Mouse (Mus musculus) CH12.LX (cell line): ENCODE measurements around the gene Lman2. TPM values are rescaled to one million over a fixed set of nuclear protein-coding genes. Genes with fewer than 3 reads are reported as not detected.
A peak's percentile ranks its signal among the peaks of the same experiment; 100 is the strongest.

ENCODE experiments used
- DNase-seq: peaks from one replicate; pipeline ENCODE4 v3.0.0-alpha.2; 2013; ENCODE audit errors: extremely low read depth
- H3K27ac ChIP-seq: 2 replicates; pipeline ENCODE4 v1.5.1; 2012; ENCODE audit warnings: low read depth, mild to moderate bottlenecking, control low read depth, moderate library complexity; ENCODE audit not compliant: insufficient read depth
- H3K27me3 ChIP-seq: replicated peaks from 2 replicates; pipeline ENCODE3; 2012; ENCODE audit warnings: inconsistent platforms
- H3K36me3 ChIP-seq, 2 experiments: replicated peaks in 1 of 2; 2 replicates each; pipeline versions ENCODE3 to v1.6.1; 2012; ENCODE audit warnings: inconsistent platforms in 1 of 2, low read length in 1 of 2, mild to moderate bottlenecking in 1 of 2, mixed read lengths in 1 of 2, moderate library complexity in 1 of 2; ENCODE audit not compliant: control insufficient read depth in 1 of 2, insufficient read depth in 1 of 2
- H3K4me1 ChIP-seq, 2 experiments: 2 replicates each; pipeline ENCODE4 v1.6.1; 2012; ENCODE audit warnings: inconsistent platforms in 1 of 2, moderate library complexity in 1 of 2; ENCODE audit not compliant: insufficient read depth in 2 of 2, control insufficient read depth in 1 of 2
- H3K4me2 ChIP-seq: 2 replicates; pipeline ENCODE4 v1.6.1; 2012; ENCODE audit warnings: low read depth, mild to moderate bottlenecking, control low read depth; ENCODE audit not compliant: poor library complexity, insufficient read depth, severe bottlenecking
- H3K4me3 ChIP-seq, 3 experiments: fragments of 150-350 bp in 1 of 3; sonication (generic) in 1 of 3; replicated peaks in 1 of 3; 2 replicates each; pipeline versions ENCODE3 to v1.5.1; 2011 to 2012; ENCODE audit warnings: low read depth in 2 of 3, low read length in 2 of 3, mild to moderate bottlenecking in 2 of 3, moderate library complexity in 2 of 3, control low read depth in 1 of 3, improper control_type of control experiment in 1 of 3, inconsistent platforms in 1 of 3, mixed read lengths in 1 of 3; ENCODE audit not compliant: poor library complexity in 1 of 3
- H3K79me2 ChIP-seq: replicated peaks from 2 replicates; pipeline ENCODE4 v1.6.1; 2012; ENCODE audit warnings: mild to moderate bottlenecking, moderate library complexity; ENCODE audit not compliant: control insufficient read depth, poor library complexity, insufficient read depth, severe bottlenecking; ENCODE audit errors: extremely low read depth
- H3K9ac ChIP-seq: 2 replicates; pipeline ENCODE4 v1.6.1; 2012; ENCODE audit warnings: low read depth, mild to moderate bottlenecking, control low read depth, moderate library complexity; ENCODE audit not compliant: insufficient read depth
- H3K9me3 ChIP-seq: replicated peaks from 2 replicates; pipeline ENCODE3; 2012; ENCODE audit warnings: low read length, inconsistent platforms, mixed read lengths
- BHLHE40 ChIP-seq: IDR thresholded peaks from 2 replicates; pipeline ENCODE4 v1.6.1; 2011; ENCODE audit warnings: mild to moderate bottlenecking, low read depth, low read length, improper control_type of control experiment
- CHD1 ChIP-seq: IDR thresholded peaks from 2 replicates; pipeline ENCODE4 v1.6.1; 2012; ENCODE audit warnings: low read depth, low read length, improper control_type of control experiment, inconsistent platforms
- CHD2 ChIP-seq: IDR thresholded peaks from 2 replicates; pipeline ENCODE4 v1.6.1; 2011; ENCODE audit warnings: low read length, improper control_type of control experiment
- CTCF ChIP-seq, 2 experiments: IDR thresholded peaks in 1 of 2; conservative IDR thresholded peaks in 1 of 2; 2 replicates each; pipeline ENCODE4 v1.5.1; 2011 to 2012; ENCODE audit warnings: low read depth in 2 of 2, low read length in 2 of 2, improper control_type of control experiment in 1 of 2, inconsistent platforms in 1 of 2, mild to moderate bottlenecking in 1 of 2, moderate library complexity in 1 of 2
- E2F4 ChIP-seq: IDR thresholded peaks from 2 replicates; pipeline ENCODE4 v1.6.1; 2011; ENCODE audit warnings: low read depth, low read length, improper control_type of control experiment; ENCODE audit not compliant: insufficient replicate concordance
- ELF1 ChIP-seq: IDR thresholded peaks from 2 replicates; pipeline ENCODE4 v1.6.1; 2014; ENCODE audit warnings: low read depth, mild to moderate bottlenecking, inconsistent platforms, low read length, improper control_type of control experiment
- EP300 ChIP-seq: IDR thresholded peaks from 2 replicates; pipeline ENCODE4 v1.6.1; 2011; ENCODE audit warnings: low read length, improper control_type of control experiment
- ETS1 ChIP-seq: conservative IDR thresholded peaks from 2 replicates; pipeline ENCODE4 v1.6.1; 2012; ENCODE audit warnings: low read depth, mild to moderate bottlenecking, inconsistent platforms, low read length, improper control_type of control experiment, moderate library complexity
- GABPA ChIP-seq: IDR thresholded peaks from 2 replicates; pipeline ENCODE4 v1.6.1; 2012; ENCODE audit warnings: low read depth, low read length, improper control_type of control experiment, inconsistent platforms; ENCODE audit not compliant: insufficient replicate concordance
- HCFC1 ChIP-seq: IDR thresholded peaks from 2 replicates; pipeline ENCODE4 v1.6.1; 2012; ENCODE audit warnings: low read depth, mild to moderate bottlenecking, inconsistent platforms, low read length, improper control_type of control experiment
- IRF4 ChIP-seq: IDR thresholded peaks from 2 replicates; pipeline ENCODE4 v1.6.1; 2014; ENCODE audit warnings: low read depth, mild to moderate bottlenecking, inconsistent platforms, low read length, improper control_type of control experiment
- JUN ChIP-seq: IDR thresholded peaks from 2 replicates; pipeline ENCODE4 v1.6.1; 2011; ENCODE audit warnings: low read depth, mild to moderate bottlenecking, low read length, improper control_type of control experiment, moderate library complexity; ENCODE audit not compliant: insufficient read depth
- JUND ChIP-seq: conservative IDR thresholded peaks from 2 replicates; pipeline ENCODE4 v1.6.1; 2011; ENCODE audit warnings: low read depth, low read length, improper control_type of control experiment
- KAT2A ChIP-seq: IDR thresholded peaks from 2 replicates; pipeline ENCODE4 v1.6.1; 2012; ENCODE audit warnings: low read length, improper control_type of control experiment, inconsistent platforms; ENCODE audit not compliant: insufficient replicate concordance
- MAFK ChIP-seq: IDR thresholded peaks from 2 replicates; pipeline ENCODE4 v1.6.1; 2011; ENCODE audit warnings: low read length, improper control_type of control experiment; ENCODE audit not compliant: insufficient replicate concordance
- MAX ChIP-seq: IDR thresholded peaks from 2 replicates; pipeline ENCODE4 v1.6.1; 2011; ENCODE audit warnings: low read length, improper control_type of control experiment
- MAZ ChIP-seq: IDR thresholded peaks from 2 replicates; pipeline ENCODE4 v1.6.1; 2012; ENCODE audit warnings: low read depth, mild to moderate bottlenecking, inconsistent platforms, low read length, improper control_type of control experiment, moderate library complexity
- MEF2A ChIP-seq: IDR thresholded peaks from 2 replicates; pipeline ENCODE4 v1.6.1; 2014; ENCODE audit warnings: low read depth, mild to moderate bottlenecking, inconsistent platforms, low read length, improper control_type of control experiment, borderline replicate concordance
- MXI1 ChIP-seq: IDR thresholded peaks from 2 replicates; pipeline ENCODE4 v1.6.1; 2011; ENCODE audit warnings: mild to moderate bottlenecking, low read depth, low read length, improper control_type of control experiment
- MYC ChIP-seq: IDR thresholded peaks from 2 replicates; pipeline ENCODE4 v1.6.1; 2011; ENCODE audit warnings: low read depth, mild to moderate bottlenecking, improper control_type of control experiment, low read length
- NELFE ChIP-seq: IDR thresholded peaks from 2 replicates; pipeline ENCODE4 v1.6.1; 2011; ENCODE audit warnings: low read depth, low read length, improper control_type of control experiment
- NRF1 ChIP-seq: IDR thresholded peaks from 2 replicates; pipeline ENCODE4 v1.6.1; 2014; ENCODE audit warnings: low read depth, mild to moderate bottlenecking, inconsistent platforms, low read length, improper control_type of control experiment, moderate library complexity
- PAX5 ChIP-seq: IDR thresholded peaks from 2 replicates; pipeline ENCODE4 v1.6.1; 2012; ENCODE audit warnings: low read length, inconsistent platforms, mixed read lengths
- POLR2A ChIP-seq: IDR thresholded peaks from 2 replicates; pipeline ENCODE4 v1.6.1; 2011; ENCODE audit warnings: low read depth, mild to moderate bottlenecking, improper control_type of control experiment, low read length
- POLR2AphosphoS2 ChIP-seq: IDR thresholded peaks from 2 replicates; pipeline ENCODE4 v1.6.1; 2011; ENCODE audit warnings: low read depth, low read length, improper control_type of control experiment
- RAD21 ChIP-seq: IDR thresholded peaks from 2 replicates; pipeline ENCODE4 v1.6.1; 2011; ENCODE audit warnings: low read depth, mild to moderate bottlenecking, low read length, improper control_type of control experiment, moderate library complexity
- RCOR1 ChIP-seq: conservative IDR thresholded peaks from 2 replicates; pipeline ENCODE4 v1.6.1; 2012; ENCODE audit warnings: low read depth, mild to moderate bottlenecking, inconsistent platforms, low read length, improper control_type of control experiment
- SIN3A ChIP-seq: IDR thresholded peaks from 2 replicates; pipeline ENCODE4 v1.6.1; 2012; ENCODE audit warnings: low read length, improper control_type of control experiment, inconsistent platforms
- SMC3 ChIP-seq: IDR thresholded peaks from 2 replicates; pipeline ENCODE4 v1.6.1; 2011; ENCODE audit warnings: low read depth, low read length, improper control_type of control experiment
- TBP ChIP-seq: conservative IDR thresholded peaks from 2 replicates; pipeline ENCODE4 v1.6.1; 2011; ENCODE audit warnings: low read depth, low read length, improper control_type of control experiment
- TCF12 ChIP-seq: IDR thresholded peaks from 2 replicates; pipeline ENCODE4 v1.6.1; 2014; ENCODE audit warnings: low read depth, mild to moderate bottlenecking, inconsistent platforms, low read length, improper control_type of control experiment
- UBTF ChIP-seq: IDR thresholded peaks from 2 replicates; pipeline ENCODE4 v1.6.1; 2012; ENCODE audit warnings: low read depth, mild to moderate bottlenecking, inconsistent platforms, low read length, improper control_type of control experiment, moderate library complexity
- USF1 ChIP-seq: IDR thresholded peaks from 2 replicates; pipeline ENCODE4 v1.6.1; 2014; ENCODE audit warnings: low read depth, mild to moderate bottlenecking, inconsistent platforms, low read length, improper control_type of control experiment
- USF2 ChIP-seq: conservative IDR thresholded peaks from 2 replicates; pipeline ENCODE4 v1.6.1; 2011; ENCODE audit warnings: low read depth, low read length, improper control_type of control experiment
- ZC3H11A ChIP-seq: IDR thresholded peaks from 2 replicates; pipeline ENCODE4 v1.6.1; 2012; ENCODE audit warnings: low read depth, mild to moderate bottlenecking, inconsistent platforms, low read length, improper control_type of control experiment
- ZKSCAN1 ChIP-seq: IDR thresholded peaks from 2 replicates; pipeline ENCODE4 v1.6.1; 2012; ENCODE audit warnings: low read depth, inconsistent platforms, low read length, improper control_type of control experiment, borderline replicate concordance
- ZMIZ1 ChIP-seq: IDR thresholded peaks from 2 replicates; pipeline ENCODE4 v1.6.1; 2012; ENCODE audit warnings: low read depth, mild to moderate bottlenecking, inconsistent platforms, low read length, improper control_type of control experiment
- ZNF384 ChIP-seq: IDR thresholded peaks from 2 replicates; pipeline ENCODE4 v1.6.1; 2012; ENCODE audit warnings: low read depth, low read length, improper control_type of control experiment, inconsistent platforms
- dilution Hi-C: fragments of 300-500 bp; cut with MboI; formaldehyde crosslinking; loops from 2 replicates; pipeline ENCODE4 v1.14.3; 2020; ENCODE audit warnings: low sequenced_read_pairs; ENCODE audit not compliant: extremely low pct_unique_long_range_greater_than_20kb, extremely low pct_ligation_motif_present
- in situ Hi-C: fragments of 300-500 bp; cut with MboI; formaldehyde crosslinking; loops from 3 replicates; pipeline ENCODE4 v1.14.3; 2019; ENCODE audit warnings: low sequenced_read_pairs, low pct_ligation_motif_present, low pct_unique_long_range_greater_than_20kb, mixed read lengths
- polyA plus RNA-seq: library from polyadenylated mRNA; unstranded; fragments of >175 nt; gene quantifications from 2 replicates; pipeline ENCODE4 v1.2.1, GENCODE M21; 2012; ENCODE audit warnings: low read depth; ENCODE audit not compliant: insufficient read length
- total RNA-seq, 2 experiments: library from RNA; depleted of rRNA; stranded (reverse); fragments of 300-350 nt in 1 of 2; fragments of >200 nt in 1 of 2; gene quantifications; 2 replicates each; pipeline ENCODE4 v1.2.3; 2012 to 2014

The Lman2 gene
- 126 and 150 TPM in 2 replicates for total RNA-seq (2012; rRNA removed)
- 87.9 and 94.6 TPM in 2 replicates for total RNA-seq (2014; rRNA removed)
- polyA plus RNA-seq, result 169 and 174 TPM in 2 replicates

DNA sequence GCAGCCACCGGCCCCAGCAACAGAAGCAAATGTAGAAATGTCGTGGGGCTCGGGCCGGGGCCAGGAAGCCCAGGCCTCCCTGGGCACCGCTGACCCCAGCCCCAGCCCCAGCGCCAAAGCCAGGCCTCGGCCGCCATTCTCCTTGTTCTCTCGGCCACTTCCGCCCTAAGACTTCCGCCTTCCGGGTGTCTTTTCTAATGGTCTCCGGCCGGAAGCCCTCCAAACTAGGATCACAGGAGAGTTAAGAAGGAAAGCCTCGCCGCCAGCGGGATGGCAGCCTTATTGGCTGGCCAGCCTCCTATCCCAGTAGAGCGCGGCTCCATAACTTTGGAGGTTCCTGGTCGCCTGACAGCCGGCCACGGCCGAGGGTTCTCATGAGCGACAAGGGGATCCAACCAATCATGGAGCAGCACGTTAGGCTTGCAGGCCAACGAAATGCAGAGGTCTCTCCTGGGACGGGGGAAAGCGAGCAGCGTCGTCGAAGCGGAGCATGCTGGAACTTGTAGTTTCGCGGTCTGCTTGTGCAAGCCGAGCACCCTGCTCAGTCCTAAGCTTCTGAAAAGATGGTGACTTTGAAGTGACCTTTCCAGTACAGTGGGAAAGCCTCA is at the start of gene Lman2:
Gene Lman2, minus strand, starts transcription at position 331 of the 608 bp plus-strand sequence.
- peak; percentile 98 for DNase-seq
- H3K4me2 ChIP-seq, result peak within 1 kb of the TSS; percentile 84
- peaks cover 22 to 36% of the 10 kb centered on the region in 2 experiments for H3K36me3 ChIP-seq
- TF ChIP-seq TCF12 (peak; percentile 73), UBTF (no peak), E2F4 (no peak), MAZ (no peak), EP300 (no peak), MXI1 (peak; percentile 30; the same call in 1 of the 2 replicates), POLR2AphosphoS2 (no peak), IRF4 (no peak; the same call in 1 of the 2 replicates), ZC3H11A (no peak), KAT2A (peak; percentile 92; the same call in 1 of the 2 replicates), JUND (no peak), ZNF384 (no peak), ZMIZ1 (0 out of 2 replicates have a peak, but pooled peaks have one; percentile 57), BHLHE40 (peak; percentile 46; the same call in 1 of the 2 replicates), TBP (no peak), MYC (peak; percentile 9; the same call in 1 of the 2 replicates), RAD21 (no peak), NELFE (peak; percentile 81), CTCF (conservative IDR thresholded peaks at IDR 0.05 in 1 of 2, IDR thresholded peaks at IDR 0.05 in 1 of 2; ENCODE audit: low read depth in 2 of 2, low read length in 2 of 2) (no peak), MEF2A (no peak), MAX (0 out of 2 replicates have a peak, but pooled peaks have one; percentile 19), ZKSCAN1 (no peak), PAX5 (no peak), MAFK (no peak), GABPA (peak; percentile 28; the same call in 1 of the 2 replicates), SIN3A (peak; percentile 87; the same call in 1 of the 2 replicates), USF2 (no peak), JUN (no peak), RCOR1 (no peak), ETS1 (no peak), POLR2A (peak; percentile 81), ELF1 (peak; percentile 98), CHD1 (no peak), NRF1 (peak; percentile 30; the same call in 1 of the 2 replicates), CHD2 (peak; percentile 85), SMC3 (no peak), HCFC1 (peak; percentile 91), USF1 (no peak)
- H3K27me3 ChIP-seq, result no peaks in the 10 kb centered on the region
- dilution Hi-C loops (no loop called here), in situ Hi-C loops (no loop called here)
- peaks cover 48% of the 10 kb centered on the region for H3K79me2 ChIP-seq
- H3K9me3 ChIP-seq, result no peaks in the 10 kb centered on the region
- H3K4me1 ChIP-seq, result peaks cover 8 to 45% of the 10 kb centered on the region in 2 experiments
- peak within 1 kb of the TSS; percentile 92 to 100 (median 93) for H3K4me3 ChIP-seq
- peak within 1 kb of the TSS; percentile 63 for H3K27ac ChIP-seq
- peak within 1 kb of the TSS; percentile 93 for H3K9ac ChIP-seq
